Mouse (Mus musculus) neural tube, embryonic 15.5 days (tissue): ENCODE results near the gene Gak. TPM values are rescaled to one million over a fixed set of nuclear protein-coding genes. Genes with fewer than 3 reads are reported as not detected.
A peak's percentile ranks its signal among the peaks of the same experiment; 100 is the strongest.

Experiments
- ATAC-seq: fragments of 200-750 bp; cut with Nextera tagmentation; 2 replicates; pipeline ENCODE4 v1.8.0; 2017; ENCODE audit warnings: mild to moderate bottlenecking, moderate TSS enrichment, moderate library complexity; ENCODE audit not compliant: low FRiP score
- H3K27ac ChIP-seq: fragments of 300-500 bp; sonication (generic); replicated peaks from 2 replicates; pipeline ENCODE4 v1.5.1; 2015; ENCODE audit warnings: mild to moderate bottlenecking, inconsistent platforms
- H3K27me3 ChIP-seq: fragments of 300-500 bp; sonication (generic); replicated peaks from 2 replicates; pipeline ENCODE4 v1.6.1; 2015; ENCODE audit warnings: inconsistent platforms
- H3K36me3 ChIP-seq: fragments of 300-500 bp; sonication (generic); 2 replicates; pipeline ENCODE4 v1.6.1; 2015; ENCODE audit warnings: inconsistent platforms
- H3K4me1 ChIP-seq: fragments of 300-500 bp; sonication (generic); 2 replicates; pipeline ENCODE4 v1.6.1; 2015; ENCODE audit warnings: inconsistent platforms
- H3K4me2 ChIP-seq: fragments of 300-500 bp; sonication (generic); 2 replicates; pipeline ENCODE4 v1.6.1; 2015; ENCODE audit warnings: inconsistent platforms, mild to moderate bottlenecking, moderate library complexity
- H3K4me3 ChIP-seq: fragments of 300-500 bp; sonication (generic); replicated peaks from 2 replicates; pipeline ENCODE4 v1.5.1; 2015; ENCODE audit warnings: mild to moderate bottlenecking, inconsistent platforms
- H3K9ac ChIP-seq: fragments of 300-500 bp; sonication (generic); replicated peaks from 2 replicates; pipeline ENCODE4 v1.6.1; 2015; ENCODE audit warnings: mild to moderate bottlenecking, inconsistent platforms
- H3K9me3 ChIP-seq: fragments of 300-500 bp; sonication (generic); replicated peaks from 2 replicates; pipeline ENCODE4 v1.6.1; 2016; ENCODE audit warnings: inconsistent platforms
- WGBS: fragments of 180-500 bp; shearing (Covaris S2); methylation state at CpG from one replicate; pipeline ENCODE4 v1.1.7; 2015; ENCODE audit warnings: mixed read lengths; 5-methylcytosine and 5-hydroxymethylcytosine counted together
- polyA plus RNA-seq: library from polyadenylated mRNA; unstranded; fragments of >200 nt; fragmentation: Nextera tagmentation; extraction: Ambion mirVana; gene quantifications from 2 replicates; pipeline ENCODE4 v1.2.1, GENCODE M21; 2015

Gene Gak
- polyA plus RNA-seq, 1 experiment from 2014 or later = 45.2 TPM

- Histone ChIP-seq H3K4me1 (peaks cover 25% of the 10 kb centered on the region), H3K9ac (peak overlapping the region; percentile 53), H3K4me3 (peak overlapping the region; percentile 53), H3K9me3 (no peaks in the 10 kb centered on the region), H3K27me3 (no peaks in the 10 kb centered on the region), H3K4me2 (peak overlapping the region; percentile 71), H3K36me3 (peaks cover 20% of the 10 kb centered on the region; the same call in 1 of the 2 replicates), H3K27ac (peak overlapping the region; percentile 87)
- WGBS = 11% methylated on average over 3 of the region's 3 CpGs
- ATAC-seq = no peak; the same call in 1 of the 2 replicates
Observed at GRCm38 (mm10) chr5:108668387-108668932, 38.9 kb upstream of the Gak start.

- WGBS = 88% methylated on average over 2 of the region's 2 CpGs
- no peaks in the 10 kb centered on the region for H3K27me3 ChIP-seq
Observed at GRCm38 (mm10) chr5:108667370-108667769, 37.8 kb upstream of the Gak start.

GRCm38 (mm10) chr5:108665066-108665465 is 35.5 kb upstream of the Gak start:
- Histone ChIP-seq H3K4me3 (no peak overlapping the region), H3K36me3 (no peaks in the 10 kb centered on the region)
- WGBS = 44% methylated on average over 3 of the region's 3 CpGs

More at GRCm38 (mm10) chr5:108667370-108667769, 37.8 kb upstream of the Gak start:
- Histone ChIP-seq H3K9ac (no peak overlapping the region), H3K4me2 (no peak overlapping the region), H3K4me1 (peaks cover 25% of the 10 kb centered on the region), H3K4me3 (no peak overlapping the region), H3K9me3 (no peaks in the 10 kb centered on the region), H3K36me3 (peaks cover 11% of the 10 kb centered on the region; the same call in 1 of the 2 replicates), H3K27ac (no peak overlapping the region)
- ATAC-seq = no peak

GRCm38 (mm10) chr5:108662772-108663171 is 33.2 kb upstream of the Gak start:
- Histone ChIP-seq H3K27me3 (no peaks in the 10 kb centered on the region), H3K27ac (no peak overlapping the region), H3K36me3 (peaks cover under 1% of the 10 kb centered on the region; the same call in 1 of the 2 replicates), H3K4me1 (peaks cover 28% of the 10 kb centered on the region), H3K4me2 (no peak overlapping the region), H3K9me3 (no peaks in the 10 kb centered on the region), H3K9ac (no peak overlapping the region), H3K4me3 (no peak overlapping the region)
- ATAC-seq = no peak
- WGBS = 82% methylated on average over 4 of the region's 4 CpGs

More at GRCm38 (mm10) chr5:108665066-108665465, 35.5 kb upstream of the Gak start:
- Histone ChIP-seq H3K9me3 (no peaks in the 10 kb centered on the region), H3K4me2 (no peak overlapping the region), H3K27ac (no peak overlapping the region), H3K9ac (no peak overlapping the region), H3K27me3 (no peaks in the 10 kb centered on the region), H3K4me1 (peaks cover 24% of the 10 kb centered on the region)
- ATAC-seq = no peak

DNA sequence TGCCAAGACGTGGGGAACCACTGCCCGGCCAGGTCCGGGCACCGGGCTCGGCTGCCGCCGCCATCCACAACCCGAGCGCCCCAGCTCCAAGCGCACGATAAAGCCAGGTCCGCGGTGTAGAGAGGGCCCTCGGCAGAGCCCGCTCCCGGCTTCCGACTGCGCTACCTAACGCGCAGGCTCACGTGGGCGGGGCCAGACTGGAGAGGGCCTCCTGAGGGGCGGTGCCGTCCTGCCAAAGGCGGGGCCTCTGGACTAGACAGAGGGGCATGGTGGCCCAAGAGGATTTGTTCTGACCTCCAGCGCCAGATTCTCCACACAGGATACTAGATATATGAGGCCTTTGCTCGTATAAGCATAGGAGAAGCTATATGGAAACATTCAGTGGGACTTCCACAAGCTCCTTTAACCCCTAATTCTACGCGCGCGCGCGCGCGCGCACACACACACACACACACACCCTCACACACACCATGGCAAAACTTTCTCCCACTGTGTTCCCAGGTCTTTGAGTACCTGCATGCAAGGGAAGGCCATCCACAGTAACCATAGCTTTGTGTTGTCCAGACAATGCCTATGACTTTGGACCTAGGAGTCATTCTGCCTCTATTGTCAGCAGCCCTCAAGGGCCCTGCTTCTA is 31.2 kb upstream of the Gak start:
- Histone ChIP-seq H3K36me3 (peaks cover 17% of the 10 kb centered on the region), H3K4me1 (peaks cover 33% of the 10 kb centered on the region), H3K4me3 (peak overlapping the region; percentile 98), H3K27me3 (no peaks in the 10 kb centered on the region), H3K27ac (peak overlapping the region; percentile 72), H3K9me3 (no peaks in the 10 kb centered on the region), H3K4me2 (peak overlapping the region; percentile 92), H3K9ac (peak overlapping the region; percentile 93)
- ATAC-seq = peak; percentile 98
- 10% methylated on average over 35 of the region's 36 CpGs for WGBS

DNA sequence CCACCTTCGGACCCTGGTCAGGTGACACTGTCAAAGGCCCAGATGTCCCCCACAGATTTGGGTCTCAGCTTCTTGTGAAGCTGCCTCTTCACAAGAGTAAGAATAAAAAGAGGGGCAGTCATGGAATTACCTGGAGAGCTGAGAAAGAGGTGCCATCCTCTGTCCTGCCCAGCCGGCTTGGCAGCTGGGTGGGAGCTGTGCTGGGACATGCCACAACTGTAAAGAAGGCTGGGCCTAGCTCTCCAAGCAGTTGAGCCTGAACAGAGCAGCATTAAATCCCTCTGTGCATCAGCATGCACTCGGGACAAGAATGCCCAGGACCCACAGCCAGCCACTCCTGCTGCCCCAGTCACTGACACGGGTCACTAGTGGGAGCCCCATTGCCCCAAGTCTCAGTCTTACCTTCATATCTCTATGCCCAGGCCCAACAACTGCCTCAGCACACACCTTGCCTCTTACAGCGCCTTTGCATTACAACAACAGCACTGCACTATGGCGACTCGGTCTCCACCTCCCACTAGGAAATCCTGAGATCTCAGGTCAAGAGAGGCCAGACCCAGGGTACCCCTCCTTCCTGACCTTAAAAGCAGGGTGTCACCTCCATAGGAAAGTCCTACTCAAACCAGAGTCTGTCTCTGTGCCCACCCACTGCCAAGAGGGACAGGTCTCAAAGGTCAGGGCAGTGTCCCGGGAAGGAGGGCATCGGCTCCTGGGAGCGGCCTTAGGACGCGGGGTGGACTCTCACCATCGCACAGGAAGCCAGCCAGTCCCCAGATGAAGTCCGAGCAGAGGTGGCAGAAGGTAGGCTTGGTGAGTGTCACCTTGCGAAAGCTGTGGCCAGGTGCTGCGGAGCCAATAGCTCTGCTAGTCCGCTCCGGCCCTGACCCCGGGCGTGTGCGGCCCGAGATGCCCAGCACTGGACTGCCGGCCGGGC is 30.4 kb upstream of the Gak start, which contains the start of gene Idua:
TSS of gene Idua (plus strand) at position 634 of the 934 bp plus-strand sequence.
- Histone ChIP-seq H3K36me3 (peaks cover 25% of the 10 kb centered on the region), H3K4me1 (peaks cover 33% of the 10 kb centered on the region), H3K9me3 (no peaks in the 10 kb centered on the region), H3K9ac (peak within 1 kb of the TSS; percentile 93), H3K4me3 (peak within 1 kb of the TSS; percentile 98), H3K27ac (peak within 1 kb of the TSS; percentile 72), H3K27me3 (no peaks in the 10 kb centered on the region), H3K4me2 (peak within 1 kb of the TSS; percentile 92)
- ATAC-seq = peak; percentile 46
- WGBS = 11% methylated on average over 23 of the region's 24 CpGs

GRCm38 (mm10) chr5:108658611-108659010 is 29.1 kb upstream of the Gak start:
- no peaks in the 10 kb centered on the region for H3K27me3 ChIP-seq
- no peaks in the 10 kb centered on the region for H3K9me3 ChIP-seq
- ATAC-seq = no peak
- no peak overlapping the region for H3K27ac ChIP-seq
- peaks cover 39% of the 10 kb centered on the region for H3K36me3 ChIP-seq
- H3K4me1 ChIP-seq = peaks cover 33% of the 10 kb centered on the region
- H3K4me3 ChIP-seq = no peak overlapping the region
- H3K9ac ChIP-seq = 0 out of 2 replicates have a peak overlapping the region, but pooled peaks have one; percentile 14
- WGBS = 81% methylated on average over 1 of the region's 1 CpGs
- H3K4me2 ChIP-seq = peak overlapping the region; percentile 92; the same call in 1 of the 2 replicates

DNA sequence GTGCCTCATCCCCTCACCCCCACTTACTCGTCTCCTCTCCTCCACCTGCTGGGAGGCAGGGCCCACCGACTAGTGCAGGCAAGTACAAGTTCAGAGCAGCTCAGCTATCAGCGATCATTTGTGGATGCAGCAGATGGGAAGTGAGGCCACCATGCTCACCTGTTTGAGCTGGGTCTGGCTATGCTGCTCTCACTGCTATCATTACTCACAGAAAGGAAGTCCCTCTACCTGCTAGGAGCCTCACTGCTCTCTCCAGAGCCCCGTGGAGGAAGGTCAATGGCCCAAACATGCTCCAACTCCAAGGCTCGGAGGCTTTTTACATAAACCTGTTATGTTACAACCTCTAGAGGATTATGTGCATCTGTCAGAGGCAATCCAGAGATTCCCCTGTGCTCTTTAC is 27.9 kb upstream of the Gak start:
- H3K27ac ChIP-seq = no peak overlapping the region
- no peak for ATAC-seq
- no peak overlapping the region for H3K4me2 ChIP-seq
- no peaks in the 10 kb centered on the region for H3K9me3 ChIP-seq
- no peak overlapping the region for H3K9ac ChIP-seq
- 75% methylated on average over 5 of the region's 5 CpGs for WGBS
- peaks cover 33% of the 10 kb centered on the region for H3K4me1 ChIP-seq
- no peak overlapping the region for H3K4me3 ChIP-seq
- H3K27me3 ChIP-seq = no peaks in the 10 kb centered on the region
- H3K36me3 ChIP-seq = peaks cover 51% of the 10 kb centered on the region

- 94% methylated on average over 15 of the region's 15 CpGs for WGBS
- Histone ChIP-seq H3K27me3 (no peaks in the 10 kb centered on the region), H3K9ac (no peak overlapping the region), H3K4me2 (no peak overlapping the region), H3K4me1 (peaks cover 32% of the 10 kb centered on the region), H3K9me3 (no peaks in the 10 kb centered on the region), H3K36me3 (peaks cover 59% of the 10 kb centered on the region), H3K4me3 (no peak overlapping the region), H3K27ac (no peak overlapping the region)
- ATAC-seq = no peak
Observed at GRCm38 (mm10) chr5:108655891-108656650, 26.5 kb upstream of the Gak start.

DNA sequence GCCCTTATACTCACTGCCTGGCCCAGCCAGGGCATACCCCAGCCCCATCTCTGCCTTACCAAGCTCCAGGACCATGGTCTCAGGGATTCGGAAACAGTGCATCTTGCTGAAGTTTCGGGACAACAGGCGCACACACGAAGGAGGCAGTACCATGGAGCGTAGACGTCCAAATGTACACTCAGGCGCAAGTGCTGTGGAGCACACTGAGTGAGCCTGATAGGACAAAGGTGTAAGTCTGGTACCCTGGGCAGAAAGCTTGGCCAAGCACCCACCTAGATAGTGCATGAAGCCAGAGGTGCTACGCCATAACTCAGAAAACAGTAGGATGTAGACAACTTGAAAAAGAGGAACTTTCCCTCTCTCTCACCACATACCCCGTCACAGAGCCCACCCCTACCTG is 25.8 kb upstream of the Gak start:
- no peaks in the 10 kb centered on the region for H3K9me3 ChIP-seq
- no peak overlapping the region for H3K9ac ChIP-seq
- ATAC-seq = no peak
- no peak overlapping the region for H3K4me3 ChIP-seq
- peaks cover 29% of the 10 kb centered on the region for H3K4me1 ChIP-seq
- no peak overlapping the region for H3K27ac ChIP-seq
- H3K4me2 ChIP-seq = no peak overlapping the region
- peaks cover 64% of the 10 kb centered on the region for H3K36me3 ChIP-seq
- H3K27me3 ChIP-seq = no peaks in the 10 kb centered on the region
- WGBS = 98% methylated on average over 9 of the region's 9 CpGs

GRCm38 (mm10) chr5:108654444-108654990 is 25.0 kb upstream of the Gak start:
- H3K27me3 ChIP-seq = no peaks in the 10 kb centered on the region
- peaks cover 22% of the 10 kb centered on the region for H3K4me1 ChIP-seq
- ATAC-seq = no peak
- peaks cover 73% of the 10 kb centered on the region for H3K36me3 ChIP-seq
- H3K9ac ChIP-seq = no peak overlapping the region
- H3K4me2 ChIP-seq = no peak overlapping the region
- H3K27ac ChIP-seq = no peak overlapping the region
- H3K4me3 ChIP-seq = no peak overlapping the region
- 94% methylated on average over 10 of the region's 10 CpGs for WGBS
- no peaks in the 10 kb centered on the region for H3K9me3 ChIP-seq
